Mouse (Mus musculus): ENCODE data around the gene Sv2b.

Sv2b gene

GRCm38 (mm10) chr7:75102536-75103332, 206.3 kb downstream of the Sv2b start:
- DNase-seq (ENCODE audit: low spot score in 2 of 2), result no peak

- no peak for DNase-seq (ENCODE audit: low spot score in 2 of 2)
These were observed 223.6 kb downstream of the Sv2b start for GRCm38 (mm10) chr7:75085473-75085872.

- no peak for DNase-seq (ENCODE audit: low spot score in 2 of 2)
These were observed 228.9 kb downstream of the Sv2b start for GRCm38 (mm10) chr7:75080163-75080562.

GRCm38 (mm10) chr7:75077560-75078208, 231.4 kb downstream of the Sv2b start:
- no peak for DNase-seq (ENCODE audit: low spot score in 2 of 2)

All from urinary bladder, postnatal 36 days (tissue).